Mouse (Mus musculus) hindbrain, embryonic 15.5 days (tissue): Measurements from ENCODE around the gene March9. TPM values are rescaled to one million over a fixed set of nuclear protein-coding genes. Genes with fewer than 3 reads are reported as not detected.
"Not testable (repeated sequence)": the region's sequence is repeated elsewhere in the genome, so short reads cannot be mapped to it uniquely, and the experiment has no call there.

ENCODE experiments used
- ATAC-seq: fragments of 200-750 bp; cut with Nextera tagmentation; 2 replicates; pipeline ENCODE4 v1.8.0; 2017; ENCODE audit warnings: low read depth, moderate number of reproducible peaks, moderate TSS enrichment; ENCODE audit not compliant: low FRiP score
- H3K27ac ChIP-seq: fragments of 300-500 bp; sonication (generic); replicated peaks from 2 replicates; pipeline ENCODE4 v1.5.1; 2015; ENCODE audit warnings: mild to moderate bottlenecking, inconsistent platforms
- H3K27me3 ChIP-seq: fragments of 300-500 bp; sonication (generic); 2 replicates; pipeline ENCODE4 v1.6.1; 2015; ENCODE audit warnings: control low read depth, inconsistent platforms
- H3K36me3 ChIP-seq: fragments of 300-500 bp; sonication (generic); 2 replicates; pipeline ENCODE4 v1.6.1; 2015; ENCODE audit warnings: control low read depth, inconsistent platforms
- H3K4me1 ChIP-seq: fragments of 300-500 bp; sonication (generic); replicated peaks from 2 replicates; pipeline ENCODE4 v1.6.1; 2015; ENCODE audit warnings: control low read depth, inconsistent platforms
- H3K4me2 ChIP-seq: fragments of 300-500 bp; sonication (generic); 2 replicates; pipeline ENCODE4 v1.6.1; 2015; ENCODE audit warnings: moderate library complexity, mild to moderate bottlenecking, inconsistent platforms
- H3K4me3 ChIP-seq: fragments of 300-500 bp; sonication (generic); 2 replicates; pipeline ENCODE4 v1.5.1; 2015; ENCODE audit warnings: mild to moderate bottlenecking, inconsistent platforms
- H3K9ac ChIP-seq: fragments of 300-500 bp; sonication (generic); 2 replicates; pipeline ENCODE4 v1.6.1; 2015; ENCODE audit warnings: inconsistent platforms
- H3K9me3 ChIP-seq: fragments of 300-500 bp; sonication (generic); 2 replicates; pipeline ENCODE4 v1.6.1; 2016; ENCODE audit warnings: control low read depth, inconsistent platforms
- WGBS: fragments of 180-500 bp; shearing (Covaris S2); methylation state at CpG from one replicate; pipeline ENCODE4 v1.1.7; 2015; 5-methylcytosine and 5-hydroxymethylcytosine counted together
- polyA plus RNA-seq: library from polyadenylated mRNA; unstranded; fragments of >200 nt; fragmentation: Nextera tagmentation; extraction: Ambion mirVana; gene quantifications from 2 replicates; pipeline ENCODE4 v1.2.1, GENCODE M21; 2015

The March9 gene
- polyA plus RNA-seq, 1 experiment from 2014 or later, result 8.4 TPM

DNA sequence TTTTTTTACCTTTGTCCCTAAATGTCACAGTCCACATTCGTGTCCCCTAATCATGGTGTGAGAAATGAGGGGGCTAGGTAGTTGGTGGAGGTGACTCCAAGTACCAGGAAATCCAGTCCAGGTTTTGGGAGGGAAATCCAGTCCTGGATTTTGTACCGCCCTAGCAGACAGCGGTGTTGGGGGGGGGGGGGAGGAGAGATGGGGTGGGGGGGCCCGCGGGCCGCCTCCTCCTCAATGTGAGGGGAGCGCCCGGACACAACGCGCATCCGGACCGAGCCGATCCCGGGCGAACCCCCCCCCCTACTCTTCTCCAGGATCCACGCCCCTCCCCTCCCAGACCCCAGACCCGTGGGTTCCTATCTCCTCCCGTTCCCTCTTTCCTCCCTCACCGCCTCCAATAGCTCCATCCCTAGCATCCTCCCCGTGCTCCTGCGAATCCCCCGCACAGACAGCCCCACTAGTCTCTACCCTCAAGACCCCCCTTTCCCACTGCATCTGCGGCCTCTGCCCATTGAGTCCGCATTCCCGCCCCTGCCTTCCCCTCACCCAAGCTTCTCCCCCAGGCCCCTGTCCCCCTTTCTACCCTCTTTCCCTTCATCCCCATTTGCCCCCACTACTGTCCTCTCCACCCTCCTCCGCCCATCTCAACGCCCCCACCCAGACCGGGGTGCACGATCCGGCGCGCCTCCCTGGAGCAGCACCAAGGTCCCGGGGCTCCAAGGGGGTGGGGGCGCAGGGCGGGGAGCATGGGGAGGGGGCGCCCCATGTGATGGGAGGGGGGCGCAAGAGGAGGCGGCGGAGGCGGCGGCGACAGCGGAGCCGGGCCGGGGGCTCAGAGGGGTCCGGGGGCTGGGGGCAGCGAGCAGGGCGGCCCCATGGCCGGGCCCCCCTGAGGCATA, 18.9 kb upstream of the March9 start:
- WGBS, result under 1% methylated on average over 31 of the region's 49 CpGs
- Histone ChIP-seq H3K36me3 (peaks cover 11% of the 10 kb centered on the region; the same call in 1 of the 2 replicates), H3K9ac (peak overlapping the region; percentile 90), H3K4me3 (peak overlapping the region; percentile 91), H3K27me3 (no peaks in the 10 kb centered on the region), H3K4me2 (peak overlapping the region; percentile 94), H3K4me1 (peaks cover 58% of the 10 kb centered on the region), H3K9me3 (no peaks in the 10 kb centered on the region), H3K27ac (peak overlapping the region; percentile 93)
- ATAC-seq, result peak; percentile 81

DNA sequence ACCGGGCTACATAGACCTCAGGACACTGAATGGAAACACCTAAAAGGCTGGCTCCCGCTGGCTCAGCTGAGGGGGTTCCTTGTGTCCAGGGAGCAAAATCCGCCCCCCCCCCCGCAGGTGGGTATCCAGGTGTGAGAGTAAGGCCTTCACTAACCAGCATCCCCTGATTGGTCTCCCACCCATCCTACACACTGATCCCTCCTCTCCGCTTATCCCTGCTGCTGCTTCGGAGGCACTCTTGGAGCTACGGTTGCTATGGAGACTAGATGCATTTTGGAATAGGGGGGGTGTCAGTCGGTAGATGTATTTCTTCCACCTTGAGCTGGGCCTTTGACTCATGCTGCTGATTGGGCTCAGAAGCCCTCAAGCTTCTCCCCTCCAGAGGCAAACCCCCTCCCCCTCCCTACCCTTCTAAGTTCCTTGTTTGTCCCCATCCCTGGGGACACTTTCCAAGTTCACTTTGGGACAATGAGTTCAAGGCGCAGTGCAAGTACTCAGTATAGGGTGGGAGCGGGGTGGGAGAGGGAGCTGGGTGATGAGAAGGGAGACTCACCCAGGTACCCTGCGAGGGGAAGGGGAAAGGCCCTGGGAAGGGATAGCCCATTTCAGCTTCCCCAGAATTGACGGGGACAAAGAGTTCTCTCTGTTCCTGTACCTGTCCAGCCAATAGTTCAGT, 18.2 kb upstream of the March9 start:
- H3K36me3 ChIP-seq, result peaks cover 4% of the 10 kb centered on the region; the same call in 1 of the 2 replicates
- ATAC-seq, result peak; percentile 68
- H3K9me3 ChIP-seq, result no peaks in the 10 kb centered on the region
- H3K4me1 ChIP-seq, result peaks cover 56% of the 10 kb centered on the region
- peak overlapping the region; percentile 39 for H3K9ac ChIP-seq
- H3K4me2 ChIP-seq, result peak overlapping the region; percentile 94
- H3K4me3 ChIP-seq, result peak overlapping the region; percentile 91
- H3K27ac ChIP-seq, result peak overlapping the region; percentile 93
- no peaks in the 10 kb centered on the region for H3K27me3 ChIP-seq
- under 1% methylated on average over 11 of the region's 12 CpGs for WGBS

DNA sequence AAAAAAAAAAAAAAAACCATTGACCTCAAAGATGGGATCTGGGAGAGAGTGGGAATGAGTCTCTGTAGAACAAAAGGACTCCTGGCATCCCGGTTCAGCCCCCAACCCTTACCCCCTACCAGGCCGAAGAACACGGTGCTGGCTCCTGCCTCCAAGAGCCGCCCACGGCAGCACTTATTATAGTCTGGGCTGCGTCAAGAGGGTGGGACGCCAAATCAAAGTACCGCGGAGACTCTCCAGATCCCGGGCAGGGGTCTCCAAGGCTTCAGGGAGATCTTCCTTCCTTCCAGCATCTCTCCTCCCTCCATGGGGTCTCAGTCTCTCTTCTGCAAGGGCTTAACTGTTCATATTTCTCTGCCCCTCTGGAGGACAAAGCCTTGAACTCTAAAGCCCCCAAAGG, 17.5 kb upstream of the March9 start:
- H3K4me3 ChIP-seq, result peak overlapping the region; percentile 91
- WGBS, result 4% methylated on average over 10 of the region's 10 CpGs
- H3K4me1 ChIP-seq, result peaks cover 49% of the 10 kb centered on the region
- H3K36me3 ChIP-seq, result no peaks in the 10 kb centered on the region
- peak overlapping the region; percentile 39 for H3K9ac ChIP-seq
- peak overlapping the region; percentile 93 for H3K27ac ChIP-seq
- no peaks in the 10 kb centered on the region for H3K9me3 ChIP-seq
- peak overlapping the region; percentile 94 for H3K4me2 ChIP-seq
- ATAC-seq, result no peak
- no peaks in the 10 kb centered on the region for H3K27me3 ChIP-seq

DNA sequence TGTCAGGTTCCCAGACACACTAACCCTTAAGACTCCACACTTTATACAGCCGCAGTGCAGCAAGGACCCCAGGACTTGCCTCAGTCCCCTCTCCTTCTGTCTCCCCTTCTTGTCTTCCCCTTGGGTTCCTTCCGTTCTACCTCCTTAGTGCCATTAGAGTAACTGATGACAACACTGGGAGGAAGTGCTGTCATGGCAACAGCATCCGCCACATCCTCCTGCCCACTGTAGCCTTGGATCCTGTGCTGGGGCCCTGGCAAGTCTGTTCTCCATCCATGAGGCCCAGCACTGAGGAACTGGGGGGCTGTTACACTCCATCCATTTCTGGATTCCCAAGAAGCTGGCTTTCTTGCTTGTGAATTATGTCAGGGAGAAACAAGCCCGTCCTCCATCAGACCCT, 16.1 kb upstream of the March9 start:
- peaks cover 40% of the 10 kb centered on the region for H3K4me1 ChIP-seq
- H3K27me3 ChIP-seq, result no peaks in the 10 kb centered on the region
- ATAC-seq, result no peak
- no peak overlapping the region for H3K27ac ChIP-seq
- no peak overlapping the region for H3K4me3 ChIP-seq
- no peak overlapping the region for H3K9ac ChIP-seq
- 41% methylated on average over 4 of the region's 4 CpGs for WGBS
- H3K36me3 ChIP-seq, result no peaks in the 10 kb centered on the region
- H3K4me2 ChIP-seq, result peak overlapping the region; percentile 16; the same call in 1 of the 2 replicates
- no peaks in the 10 kb centered on the region for H3K9me3 ChIP-seq

DNA sequence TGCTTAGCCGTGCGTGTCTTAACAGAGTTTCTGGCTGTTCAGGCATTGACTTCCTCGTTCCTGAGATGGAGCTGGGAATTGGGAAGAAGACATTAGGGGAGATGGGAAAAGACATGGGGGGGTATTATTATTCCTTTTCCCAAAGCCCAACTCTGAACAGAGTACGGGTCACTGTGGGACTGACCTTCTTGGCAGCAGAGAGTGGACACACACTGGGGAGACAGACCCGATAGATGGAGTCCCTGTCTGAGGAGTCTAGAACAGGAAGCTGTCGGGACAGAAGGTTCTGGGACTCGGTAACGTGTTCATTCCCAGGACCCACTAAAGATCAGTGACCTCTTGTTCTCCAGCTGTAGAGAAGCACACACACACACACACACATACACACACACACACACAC, 15.7 kb upstream of the March9 start:
- Histone ChIP-seq H3K36me3 (no peaks in the 10 kb centered on the region), H3K9me3 (no peaks in the 10 kb centered on the region), H3K9ac (no peak overlapping the region), H3K4me1 (peaks cover 40% of the 10 kb centered on the region), H3K27me3 (no peaks in the 10 kb centered on the region), H3K27ac (no peak overlapping the region), H3K4me2 (no peak overlapping the region), H3K4me3 (no peak overlapping the region)
- WGBS, result 79% methylated on average over 8 of the region's 8 CpGs
- no peak for ATAC-seq

DNA sequence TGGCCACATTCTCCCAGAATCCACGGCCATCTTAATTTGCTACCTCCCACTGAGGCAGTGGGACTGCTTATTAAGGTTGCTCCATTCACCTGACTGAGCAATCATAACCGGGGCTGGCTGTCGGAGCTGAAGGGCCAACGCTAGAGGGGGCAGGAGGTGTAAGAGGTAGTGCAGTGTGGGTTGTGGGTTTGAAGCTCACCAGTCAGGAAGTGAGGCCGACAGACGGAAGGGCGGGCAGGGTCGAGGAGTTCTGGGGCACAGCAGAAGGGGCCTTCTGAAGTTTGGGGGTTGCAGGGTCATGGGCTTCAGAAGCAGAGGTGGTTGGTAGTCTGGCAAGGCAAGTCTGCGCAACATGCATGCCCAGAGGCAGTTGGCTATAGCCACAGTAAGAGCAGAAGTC, 15.1 kb upstream of the March9 start, which contains the start of gene Agap2:
Gene Agap2 (plus strand): TSS at position 205 of the 400 bp plus-strand sequence.
- no peak for ATAC-seq
- H3K4me3 ChIP-seq, result no peak within 1 kb of the TSS
- H3K4me2 ChIP-seq, result peak within 1 kb of the TSS; percentile 16; the same call in 1 of the 2 replicates
- no peaks in the 10 kb centered on the region for H3K36me3 ChIP-seq
- no peaks in the 10 kb centered on the region for H3K27me3 ChIP-seq
- H3K9me3 ChIP-seq, result no peaks in the 10 kb centered on the region
- H3K4me1 ChIP-seq, result peaks cover 35% of the 10 kb centered on the region
- 75% methylated on average over 9 of the region's 9 CpGs for WGBS
- H3K9ac ChIP-seq, result no peak within 1 kb of the TSS
- no peak within 1 kb of the TSS for H3K27ac ChIP-seq

DNA sequence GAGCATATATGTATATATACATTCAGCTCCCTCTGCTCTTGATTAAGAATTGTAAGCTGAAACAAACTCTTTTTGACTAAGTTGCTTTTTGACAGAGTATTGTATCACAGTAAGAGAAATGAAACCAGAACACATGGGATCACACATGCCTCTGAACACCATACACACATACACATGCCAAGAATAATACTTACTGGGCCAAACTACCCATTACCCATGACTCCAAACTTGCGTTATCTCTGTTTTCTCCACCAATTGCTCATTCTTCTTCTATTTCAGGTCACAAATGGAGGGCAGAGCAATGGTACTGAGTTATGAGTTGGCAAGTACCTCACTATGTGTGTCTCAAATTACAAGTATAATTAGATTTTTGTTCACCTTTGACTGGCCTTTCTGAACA, 14.0 kb upstream of the March9 start:
- Histone ChIP-seq H3K27ac (no peak overlapping the region), H3K9me3 (no peaks in the 10 kb centered on the region), H3K27me3 (no peaks in the 10 kb centered on the region), H3K9ac (no peak overlapping the region), H3K4me2 (no peak overlapping the region), H3K4me1 (peaks cover 36% of the 10 kb centered on the region), H3K4me3 (no peak overlapping the region), H3K36me3 (no peaks in the 10 kb centered on the region)
- WGBS, result 100% methylated on average over 1 of the region's 1 CpGs
- ATAC-seq, result no peak

DNA sequence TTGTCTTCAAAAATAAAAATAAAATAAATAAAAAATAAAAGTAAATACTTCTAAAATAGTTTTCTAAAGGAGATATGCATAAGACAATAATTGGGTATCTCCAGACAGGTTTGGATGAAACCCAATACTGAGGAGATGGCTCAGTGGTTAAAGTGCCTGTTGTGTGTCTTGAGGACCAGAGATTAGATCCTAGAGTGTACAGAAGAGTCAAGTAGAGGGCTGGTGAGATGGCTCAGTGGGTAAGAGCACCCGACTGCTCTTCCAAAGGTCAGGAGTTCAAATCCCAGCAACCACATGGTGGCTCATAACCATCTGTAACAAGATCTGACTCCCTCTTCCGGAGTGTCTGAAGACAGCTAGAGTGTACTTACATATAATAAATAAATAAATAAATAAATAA, 13.0 kb upstream of the March9 start:
- H3K9me3 ChIP-seq, H3K4me2 ChIP-seq, H3K36me3 ChIP-seq, H3K27ac ChIP-seq, H3K4me3 ChIP-seq, ATAC-seq, H3K9ac ChIP-seq, H3K27me3 ChIP-seq: not testable (repeated sequence)
- peaks cover 40% of the 10 kb centered on the region for H3K4me1 ChIP-seq
- 92% methylated on average over 2 of the region's 2 CpGs for WGBS

DNA sequence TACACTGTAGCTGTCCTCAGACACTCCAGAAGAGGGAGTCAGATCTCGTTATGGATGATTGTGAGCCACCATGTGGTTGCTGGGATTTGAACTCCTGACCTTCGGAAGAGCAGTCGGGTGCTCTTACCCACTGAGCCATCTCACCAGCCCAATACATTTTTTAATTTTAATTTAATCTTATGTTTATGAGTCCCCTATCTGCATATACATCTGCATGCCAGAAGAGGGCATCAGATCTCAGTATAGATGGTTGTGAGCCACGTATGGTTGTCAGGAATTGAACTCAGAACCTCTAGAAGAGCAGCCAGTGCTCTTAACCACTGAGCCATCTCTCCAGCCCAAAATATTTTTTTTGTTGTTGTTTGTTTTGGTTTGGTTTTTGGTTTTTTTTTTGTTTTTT, 12.3 kb upstream of the March9 start:
- H3K9ac ChIP-seq, H3K4me3 ChIP-seq, ATAC-seq, H3K4me2 ChIP-seq, H3K9me3 ChIP-seq, H3K27ac ChIP-seq, H3K36me3 ChIP-seq, H3K27me3 ChIP-seq: not testable (repeated sequence)
- peaks cover 34% of the 10 kb centered on the region for H3K4me1 ChIP-seq
- WGBS, result 83% methylated on average over 4 of the region's 4 CpGs

DNA sequence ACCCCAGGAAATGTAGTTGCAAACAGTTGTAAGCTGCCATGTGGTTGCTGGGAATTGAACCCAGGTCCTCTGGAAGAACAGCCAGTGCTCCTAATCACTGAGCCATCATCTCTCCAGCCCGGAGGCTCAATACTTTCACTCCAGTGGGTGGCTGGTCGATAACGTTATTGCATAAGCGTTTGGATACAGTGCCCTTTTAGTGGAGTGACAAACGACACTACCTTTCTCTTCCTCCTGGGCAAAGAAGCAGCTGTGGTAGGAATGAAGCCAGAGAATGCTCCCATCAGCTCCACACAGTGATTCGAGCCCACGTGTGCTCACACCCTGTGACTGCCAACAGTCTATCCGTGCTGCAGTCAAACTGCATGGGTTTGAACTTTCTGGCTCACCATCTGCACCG, 11.2 kb upstream of the March9 start:
- no peak for ATAC-seq
- H3K4me1 ChIP-seq, result peaks cover 29% of the 10 kb centered on the region
- WGBS, result 78% methylated on average over 9 of the region's 9 CpGs
- peak overlapping the region; percentile 67 for H3K9ac ChIP-seq
- peak overlapping the region; percentile 53 for H3K4me3 ChIP-seq
- peaks cover 19% of the 10 kb centered on the region for H3K36me3 ChIP-seq
- H3K27me3 ChIP-seq, result no peaks in the 10 kb centered on the region
- peak overlapping the region; percentile 91 for H3K27ac ChIP-seq
- H3K9me3 ChIP-seq, result no peaks in the 10 kb centered on the region
- peak overlapping the region; percentile 96 for H3K4me2 ChIP-seq

DNA sequence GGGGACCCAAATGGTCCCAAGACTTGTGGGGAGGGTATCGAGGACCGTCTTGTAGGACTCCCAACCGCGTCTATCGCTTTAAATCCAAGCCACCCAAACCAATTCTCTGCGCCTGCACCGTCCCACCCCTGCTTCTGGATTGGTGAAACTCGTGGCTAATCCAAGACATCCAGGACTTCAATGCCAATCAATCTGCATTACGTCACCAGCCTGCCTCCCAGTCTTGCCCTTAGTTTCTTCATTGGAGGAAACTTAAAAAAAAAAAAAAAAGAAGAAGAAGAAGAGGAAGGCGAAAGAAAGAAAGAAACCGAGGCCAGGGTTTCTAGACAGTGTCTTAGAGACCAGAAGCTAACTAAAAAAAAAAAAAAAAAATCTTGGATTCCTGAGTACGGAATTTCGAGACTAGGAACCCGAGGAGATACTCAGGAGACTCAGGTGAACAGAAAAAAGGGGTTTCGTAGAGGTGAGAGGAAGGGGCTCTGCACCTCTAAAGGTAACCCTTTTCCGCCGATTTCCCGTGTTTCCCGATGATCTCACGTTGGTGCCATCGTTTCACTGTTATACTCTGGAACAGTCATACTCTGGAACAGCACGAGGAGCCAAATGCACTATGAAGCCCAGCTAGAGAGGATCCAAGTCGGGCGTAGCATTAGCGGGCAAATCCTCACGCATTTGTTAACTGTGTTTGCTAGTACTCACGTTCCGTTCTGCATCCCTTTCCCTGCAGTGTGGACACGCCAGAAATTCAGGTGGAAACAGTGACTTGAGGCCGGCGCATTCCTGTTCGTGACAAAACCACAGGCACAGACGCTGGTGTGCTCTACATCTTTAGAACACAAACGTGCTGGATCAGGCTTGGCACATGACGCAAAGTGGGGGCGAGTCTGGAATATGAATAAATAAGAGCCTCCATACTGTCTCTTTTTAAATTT, 10.5 kb upstream of the March9 start, which contains the start of gene Tspan31:
Gene Tspan31 (minus strand): TSS at position 75 of the 932 bp plus-strand sequence.
- H3K27ac ChIP-seq, result peak within 1 kb of the TSS; percentile 91
- 2% methylated on average over 36 of the region's 36 CpGs for WGBS

More for the DNA sequence above, 10.5 kb upstream of the March9 start, which contains the start of gene Tspan31:
- ATAC-seq, result peak; percentile 93
- H3K36me3 ChIP-seq, result peaks cover 27% of the 10 kb centered on the region
- H3K9ac ChIP-seq, result peak within 1 kb of the TSS; percentile 67
- no peaks in the 10 kb centered on the region for H3K27me3 ChIP-seq
- peaks cover 29% of the 10 kb centered on the region for H3K4me1 ChIP-seq
- no peaks in the 10 kb centered on the region for H3K9me3 ChIP-seq
- H3K4me2 ChIP-seq, result peak within 1 kb of the TSS; percentile 96
- peak within 1 kb of the TSS; percentile 53 for H3K4me3 ChIP-seq
